Mouse (Mus musculus): ENCODE results near the gene Tnip1. TPM values are rescaled to one million over a fixed set of nuclear protein-coding genes. Genes with fewer than 3 reads are reported as not detected.
A peak's percentile ranks its signal among the peaks of the same experiment; 100 is the strongest.

The Tnip1 gene
- total and polyA plus RNA-seq, 2 experiments from 2014 or later = 16.6 to 19.7 TPM

GRCm38 (mm10) chr11:54984581-54984980, 21.9 kb upstream of the Tnip1 start:
- DNase-seq (ENCODE audit: low spot score) (no peak), ATAC-seq (ENCODE audit: insufficient read depth, low read depth) (no peak)
- H3K9ac ChIP-seq (replicated peaks; ENCODE audit: low read depth, low read length) = no peak overlapping the region
- TF ChIP-seq EP300 (IDR thresholded peaks at IDR 0.05; ENCODE audit: low read depth) = no peak
- no peak for TF ChIP-seq CTCF (IDR thresholded peaks at IDR 0.05; ENCODE audit: low read depth)
- H3K36me3 ChIP-seq (replicated peaks; ENCODE audit: control insufficient read depth, insufficient read depth, low read length) = peaks cover 91% of the 10 kb centered on the region
- no peak overlapping the region for H3K4me3 ChIP-seq (ENCODE audit: low read depth, low read length)
- no peak overlapping the region for H3K4me2 ChIP-seq (ENCODE audit: low read depth, low read length)
- no peaks in the 10 kb centered on the region for H3K27me3 ChIP-seq (ENCODE audit: control insufficient read depth, insufficient read depth, low read length)
- H3K9me3 ChIP-seq (replicated peaks; ENCODE audit: control insufficient read depth, low read length) = no peaks in the 10 kb centered on the region
- WGBS = 64% methylated on average over 4 of the region's 4 CpGs
- H3K4me1 ChIP-seq (ENCODE audit: control insufficient read depth, insufficient read depth) = no peaks in the 10 kb centered on the region
- no peak overlapping the region for H3K27ac ChIP-seq (ENCODE audit: low read depth)

GRCm38 (mm10) chr11:54984085-54984484, 21.4 kb upstream of the Tnip1 start:
- Histone ChIP-seq H3K9ac (replicated peaks; ENCODE audit: low read depth, low read length) (no peak overlapping the region), H3K27me3 (ENCODE audit: control insufficient read depth, insufficient read depth, low read length) (no peaks in the 10 kb centered on the region), H3K4me1 (ENCODE audit: control insufficient read depth, insufficient read depth) (no peaks in the 10 kb centered on the region), H3K4me2 (ENCODE audit: low read depth, low read length) (no peak overlapping the region), H3K9me3 (replicated peaks; ENCODE audit: control insufficient read depth, low read length) (no peaks in the 10 kb centered on the region), H3K27ac (ENCODE audit: low read depth) (no peak overlapping the region), H3K36me3 (replicated peaks; ENCODE audit: control insufficient read depth, insufficient read depth, low read length) (peaks cover 92% of the 10 kb centered on the region), H3K4me3 (ENCODE audit: low read depth, low read length) (no peak overlapping the region)
- TF ChIP-seq CTCF (IDR thresholded peaks at IDR 0.05; ENCODE audit: low read depth) = peak; percentile 87
- TF ChIP-seq EP300 (IDR thresholded peaks at IDR 0.05; ENCODE audit: low read depth) = no peak
- 2% methylated on average over 6 of the region's 6 CpGs for WGBS
- DNase-seq (ENCODE audit: low spot score) (peak; percentile 59), ATAC-seq (ENCODE audit: insufficient read depth, low read depth) (0 out of 2 replicates have a peak, but pooled peaks have one; percentile 10)

DNA sequence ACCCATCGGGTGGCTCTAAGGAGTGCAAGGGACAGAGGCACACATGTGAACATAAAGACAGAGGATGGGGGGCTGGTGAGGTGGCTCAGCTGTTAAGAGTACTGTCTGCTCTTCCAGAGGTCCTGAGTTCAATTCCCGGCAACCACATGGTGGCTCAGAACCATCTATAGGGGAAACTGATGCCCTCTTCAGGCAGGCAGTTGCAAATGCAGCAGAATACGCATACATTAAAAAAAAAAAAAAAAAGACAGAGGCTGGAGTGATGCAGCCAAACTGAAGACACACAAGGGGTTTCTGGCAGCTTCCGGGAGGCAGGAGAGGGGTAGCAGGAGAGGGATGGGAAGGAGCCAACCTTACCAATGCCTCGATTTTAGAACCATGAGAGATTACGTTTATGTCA, 19.8 kb upstream of the Tnip1 start:
- no peak for TF ChIP-seq CTCF (IDR thresholded peaks at IDR 0.05; ENCODE audit: low read depth)
- no peak for TF ChIP-seq EP300 (IDR thresholded peaks at IDR 0.05; ENCODE audit: low read depth)
- Histone ChIP-seq H3K4me1 (ENCODE audit: control insufficient read depth, insufficient read depth) (no peaks in the 10 kb centered on the region), H3K27ac (ENCODE audit: low read depth) (no peak overlapping the region), H3K36me3 (replicated peaks; ENCODE audit: control insufficient read depth, insufficient read depth, low read length) (peaks cover 92% of the 10 kb centered on the region), H3K4me3 (ENCODE audit: low read depth, low read length) (no peak overlapping the region), H3K4me2 (ENCODE audit: low read depth, low read length) (no peak overlapping the region), H3K9me3 (replicated peaks; ENCODE audit: control insufficient read depth, low read length) (no peaks in the 10 kb centered on the region), H3K27me3 (ENCODE audit: control insufficient read depth, insufficient read depth, low read length) (no peaks in the 10 kb centered on the region), H3K9ac (replicated peaks; ENCODE audit: low read depth, low read length) (no peak overlapping the region)
- DNase-seq (ENCODE audit: low spot score) (no peak), ATAC-seq (ENCODE audit: insufficient read depth, low read depth) (no peak)
- WGBS = 88% methylated on average over 6 of the region's 6 CpGs

- WGBS = 94% methylated on average over 4 of the region's 4 CpGs
- Histone ChIP-seq H3K36me3 (replicated peaks; ENCODE audit: control insufficient read depth, insufficient read depth, low read length) (peaks cover 83% of the 10 kb centered on the region), H3K4me2 (ENCODE audit: low read depth, low read length) (no peak overlapping the region), H3K9ac (replicated peaks; ENCODE audit: low read depth, low read length) (no peak overlapping the region), H3K9me3 (replicated peaks; ENCODE audit: control insufficient read depth, low read length) (no peaks in the 10 kb centered on the region), H3K4me3 (ENCODE audit: low read depth, low read length) (no peak overlapping the region), H3K27ac (ENCODE audit: low read depth) (no peak overlapping the region), H3K27me3 (ENCODE audit: control insufficient read depth, insufficient read depth, low read length) (no peaks in the 10 kb centered on the region), H3K4me1 (ENCODE audit: control insufficient read depth, insufficient read depth) (no peaks in the 10 kb centered on the region)
- DNase-seq (ENCODE audit: low spot score) = no peak
- no peak for ATAC-seq (ENCODE audit: insufficient read depth, low read depth)
- no peak for TF ChIP-seq CTCF (IDR thresholded peaks at IDR 0.05; ENCODE audit: low read depth)
- TF ChIP-seq EP300 (IDR thresholded peaks at IDR 0.05; ENCODE audit: low read depth) = no peak
These were observed 18.9 kb upstream of the Tnip1 start for GRCm38 (mm10) chr11:54981630-54982029.

DNA sequence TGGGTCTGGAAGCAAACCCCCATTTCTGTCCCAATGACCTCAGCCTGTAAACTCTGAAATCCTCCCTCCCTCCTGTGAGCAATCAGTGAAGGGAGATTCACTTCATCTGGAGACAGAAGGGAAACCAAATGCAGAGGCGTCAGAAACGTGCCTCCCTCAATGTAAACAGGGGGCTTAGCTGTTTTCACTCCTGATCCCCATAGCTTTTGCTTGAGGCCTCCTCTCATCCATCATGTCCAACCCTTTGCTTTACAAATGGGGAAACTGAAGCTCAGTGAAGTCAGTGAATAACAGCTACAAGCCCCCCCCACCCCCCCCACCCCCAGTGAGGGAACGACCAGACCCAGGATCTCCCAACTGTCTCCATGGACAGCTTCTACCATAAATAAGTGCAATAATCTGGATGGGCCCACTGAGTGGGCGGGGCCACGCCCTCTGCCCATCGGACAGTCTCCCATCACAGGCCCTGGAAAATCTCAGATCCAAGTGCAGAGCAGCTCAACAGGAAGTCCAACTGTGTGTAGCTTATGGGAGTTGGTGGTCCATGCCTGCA, 14.7 kb upstream of the Tnip1 start:
- H3K27ac ChIP-seq (ENCODE audit: low read depth) = no peak overlapping the region

DNA sequence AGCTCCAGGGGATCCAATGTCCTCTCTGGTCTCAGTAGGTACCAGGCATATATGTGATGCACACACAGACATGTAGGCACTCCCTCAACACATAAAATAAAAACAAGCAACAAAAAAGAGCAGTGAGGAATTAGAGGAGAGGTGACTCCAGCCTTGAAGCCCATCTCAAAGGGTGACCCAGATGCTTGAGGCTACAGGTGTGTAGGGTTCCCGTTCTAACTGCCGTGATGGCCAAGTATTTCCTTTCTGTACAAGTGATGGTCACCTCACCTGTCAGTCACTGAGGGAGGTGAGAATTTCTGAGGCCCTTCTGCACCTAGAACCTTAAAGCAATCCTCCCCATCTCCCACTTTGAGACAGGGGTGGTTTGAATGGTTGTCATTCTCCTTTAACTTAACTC, 13.6 kb upstream of the Tnip1 start:
- H3K9me3 ChIP-seq (replicated peaks; ENCODE audit: control insufficient read depth, low read length) = no peaks in the 10 kb centered on the region
- peaks cover 38% of the 10 kb centered on the region for H3K36me3 ChIP-seq (replicated peaks; ENCODE audit: control insufficient read depth, insufficient read depth, low read length)
- no peaks in the 10 kb centered on the region for H3K27me3 ChIP-seq (ENCODE audit: control insufficient read depth, insufficient read depth, low read length)
- peaks cover 13% of the 10 kb centered on the region for H3K4me1 ChIP-seq (ENCODE audit: control insufficient read depth, insufficient read depth)
- no peak for DNase-seq (ENCODE audit: low spot score)
- TF ChIP-seq EP300 (IDR thresholded peaks at IDR 0.05; ENCODE audit: low read depth) = no peak
- no peak for TF ChIP-seq CTCF (IDR thresholded peaks at IDR 0.05; ENCODE audit: low read depth)
- H3K9ac ChIP-seq (replicated peaks; ENCODE audit: low read depth, low read length) = no peak overlapping the region
- no peak overlapping the region for H3K27ac ChIP-seq (ENCODE audit: low read depth)
- ATAC-seq (ENCODE audit: insufficient read depth, low read depth) = no peak
- WGBS = 93% methylated on average over 2 of the region's 2 CpGs
- H3K4me2 ChIP-seq (ENCODE audit: low read depth, low read length) = no peak overlapping the region
- no peak overlapping the region for H3K4me3 ChIP-seq (ENCODE audit: low read depth, low read length)

More for the DNA sequence above, 14.7 kb upstream of the Tnip1 start:
- H3K4me1 ChIP-seq (ENCODE audit: control insufficient read depth, insufficient read depth) = peaks cover 13% of the 10 kb centered on the region
- DNase-seq (ENCODE audit: low spot score) (no peak), ATAC-seq (ENCODE audit: insufficient read depth, low read depth) (no peak)
- no peak overlapping the region for H3K4me3 ChIP-seq (ENCODE audit: low read depth, low read length)
- WGBS = 45% methylated on average over 6 of the region's 6 CpGs
- no peak overlapping the region for H3K4me2 ChIP-seq (ENCODE audit: low read depth, low read length)
- H3K9me3 ChIP-seq (replicated peaks; ENCODE audit: control insufficient read depth, low read length) = no peaks in the 10 kb centered on the region
- H3K9ac ChIP-seq (replicated peaks; ENCODE audit: low read depth, low read length) = no peak overlapping the region
- H3K36me3 ChIP-seq (replicated peaks; ENCODE audit: control insufficient read depth, insufficient read depth, low read length) = peaks cover 49% of the 10 kb centered on the region
- TF ChIP-seq CTCF (IDR thresholded peaks at IDR 0.05; ENCODE audit: low read depth) (no peak), EP300 (IDR thresholded peaks at IDR 0.05; ENCODE audit: low read depth) (no peak)
- no peaks in the 10 kb centered on the region for H3K27me3 ChIP-seq (ENCODE audit: control insufficient read depth, insufficient read depth, low read length)
